Mouse (Mus musculus): ENCODE measurements around the gene Gpr156. TPM values are rescaled to one million over a fixed set of nuclear protein-coding genes. Genes with fewer than 3 reads are reported as not detected.
A peak's percentile ranks its signal among the peaks of the same experiment; 100 is the strongest.

The Gpr156 gene
- polyA plus RNA-seq (2014; fragmentation: Nextera tagmentation; extraction: Ambion mirVana), result 3.4 and 4.2 TPM in 2 replicates

GRCm38 (mm10) chr16:37916138-37916817 lies at the start of gene Gpr156:
Gene Gpr156, plus strand, starts transcription at chr16:37916496.
- Histone ChIP-seq H3K36me3 (ENCODE audit: control insufficient read depth, insufficient read depth, low read length) (no peaks in the 10 kb centered on the region), H3K27me3 (ENCODE audit: control insufficient read depth, insufficient read depth, low read length) (peaks cover 4% of the 10 kb centered on the region; the same call in 1 of the 2 replicates), H3K9me3 (ENCODE audit: control insufficient read depth, low read length) (no peaks in the 10 kb centered on the region), H3K4me3 (ENCODE audit: low read depth, low read length) (peak within 1 kb of the TSS; percentile 37), H3K27ac (ENCODE audit: low read depth, low read length) (no peak within 1 kb of the TSS), H3K4me2 (peak within 1 kb of the TSS; percentile 84), H3K4me1 (ENCODE audit: control insufficient read depth, insufficient read depth, low read length) (peaks cover 3% of the 10 kb centered on the region), H3K9ac (ENCODE audit: low read length) (peak within 1 kb of the TSS; percentile 69)
- 2% methylated on average over 53 of the region's 53 CpGs for WGBS
- DNase-seq (ENCODE audit: low spot score, missing footprints) (peak; percentile 96), ATAC-seq (ENCODE audit: low FRiP score) (peak; percentile 91)

- Histone ChIP-seq H3K4me2 (peak within 1 kb of the TSS; percentile 75), H3K4me3 (ENCODE audit: low read depth, low read length) (peak within 1 kb of the TSS; percentile 92), H3K36me3 (ENCODE audit: control insufficient read depth, insufficient read depth, low read length) (no peaks in the 10 kb centered on the region), H3K27ac (ENCODE audit: low read depth, low read length) (peak within 1 kb of the TSS; percentile 98), H3K4me1 (ENCODE audit: control insufficient read depth, insufficient read depth, low read length) (peaks cover 16% of the 10 kb centered on the region; the same call in 1 of the 2 replicates), H3K9me3 (ENCODE audit: control insufficient read depth, low read length) (no peaks in the 10 kb centered on the region), H3K9ac (ENCODE audit: low read length) (peak within 1 kb of the TSS; percentile 99), H3K27me3 (ENCODE audit: control insufficient read depth, insufficient read depth, low read length) (no peaks in the 10 kb centered on the region)
- DNase-seq (ENCODE audit: low spot score, missing footprints), result peak; percentile 97
- peak; percentile 93 for ATAC-seq (ENCODE audit: low FRiP score)
- WGBS, result under 1% methylated on average over 81 of the region's 86 CpGs
Measured at GRCm38 (mm10) chr16:37867791-37868505, 48.3 kb upstream of the Gpr156 start, which contains the start of gene Lrrc58. Gene Lrrc58, plus strand, starts transcription at chr16:37868389.

GRCm38 (mm10) chr16:37868506-37869469 lies 47.5 kb upstream of the Gpr156 start:
- no peaks in the 10 kb centered on the region for H3K27me3 ChIP-seq (ENCODE audit: control insufficient read depth, insufficient read depth, low read length)
- under 1% methylated on average over 81 of the region's 87 CpGs for WGBS
- H3K36me3 ChIP-seq (ENCODE audit: control insufficient read depth, insufficient read depth, low read length), result no peaks in the 10 kb centered on the region
- peak overlapping the region; percentile 75 for H3K4me2 ChIP-seq
- H3K4me1 ChIP-seq (ENCODE audit: control insufficient read depth, insufficient read depth, low read length), result peaks cover 16% of the 10 kb centered on the region; the same call in 1 of the 2 replicates
- DNase-seq (ENCODE audit: low spot score, missing footprints) (peak; percentile 98), ATAC-seq (ENCODE audit: low FRiP score) (peak; percentile 79)
- H3K27ac ChIP-seq (ENCODE audit: low read depth, low read length), result peak overlapping the region; percentile 98
- no peaks in the 10 kb centered on the region for H3K9me3 ChIP-seq (ENCODE audit: control insufficient read depth, low read length)
- peak overlapping the region; percentile 92 for H3K4me3 ChIP-seq (ENCODE audit: low read depth, low read length)
- H3K9ac ChIP-seq (ENCODE audit: low read length), result peak overlapping the region; percentile 99

GRCm38 (mm10) chr16:37869470-37870231 lies 46.6 kb upstream of the Gpr156 start:
- H3K9me3 ChIP-seq (ENCODE audit: control insufficient read depth, low read length), result no peaks in the 10 kb centered on the region
- peak overlapping the region; percentile 75 for H3K4me2 ChIP-seq
- H3K36me3 ChIP-seq (ENCODE audit: control insufficient read depth, insufficient read depth, low read length), result no peaks in the 10 kb centered on the region
- peaks cover 16% of the 10 kb centered on the region; the same call in 1 of the 2 replicates for H3K4me1 ChIP-seq (ENCODE audit: control insufficient read depth, insufficient read depth, low read length)
- peak overlapping the region; percentile 98 for H3K27ac ChIP-seq (ENCODE audit: low read depth, low read length)
- DNase-seq (ENCODE audit: low spot score, missing footprints) (peak; percentile 89), ATAC-seq (ENCODE audit: low FRiP score) (no peak)
- peak overlapping the region; percentile 92 for H3K4me3 ChIP-seq (ENCODE audit: low read depth, low read length)
- 42% methylated on average over 4 of the region's 4 CpGs for WGBS
- peak overlapping the region; percentile 99 for H3K9ac ChIP-seq (ENCODE audit: low read length)
- H3K27me3 ChIP-seq (ENCODE audit: control insufficient read depth, insufficient read depth, low read length), result no peaks in the 10 kb centered on the region

- Histone ChIP-seq H3K27ac (ENCODE audit: low read depth, low read length) (no peak overlapping the region), H3K36me3 (ENCODE audit: control insufficient read depth, insufficient read depth, low read length) (no peaks in the 10 kb centered on the region), H3K4me2 (no peak overlapping the region), H3K9ac (ENCODE audit: low read length) (no peak overlapping the region), H3K9me3 (ENCODE audit: control insufficient read depth, low read length) (no peaks in the 10 kb centered on the region), H3K4me1 (ENCODE audit: control insufficient read depth, insufficient read depth, low read length) (peaks cover 16% of the 10 kb centered on the region; the same call in 1 of the 2 replicates), H3K4me3 (ENCODE audit: low read depth, low read length) (no peak overlapping the region), H3K27me3 (ENCODE audit: control insufficient read depth, insufficient read depth, low read length) (no peaks in the 10 kb centered on the region)
- no peak for DNase-seq (ENCODE audit: low spot score, missing footprints)
- 97% methylated on average over 4 of the region's 4 CpGs for WGBS
- ATAC-seq (ENCODE audit: low FRiP score), result no peak
Measured at GRCm38 (mm10) chr16:37871112-37871715, 45.1 kb upstream of the Gpr156 start.

- Histone ChIP-seq H3K4me3 (ENCODE audit: low read depth, low read length) (no peak overlapping the region), H3K4me1 (ENCODE audit: control insufficient read depth, insufficient read depth, low read length) (peaks cover 9% of the 10 kb centered on the region; the same call in 1 of the 2 replicates), H3K9ac (ENCODE audit: low read length) (no peak overlapping the region), H3K36me3 (ENCODE audit: control insufficient read depth, insufficient read depth, low read length) (peaks cover 2% of the 10 kb centered on the region; the same call in 1 of the 2 replicates), H3K27ac (ENCODE audit: low read depth, low read length) (no peak overlapping the region), H3K9me3 (ENCODE audit: control insufficient read depth, low read length) (no peaks in the 10 kb centered on the region), H3K4me2 (no peak overlapping the region), H3K27me3 (ENCODE audit: control insufficient read depth, insufficient read depth, low read length) (no peaks in the 10 kb centered on the region)
- 83% methylated on average over 4 of the region's 4 CpGs for WGBS
- ATAC-seq (ENCODE audit: low FRiP score), result no peak
- DNase-seq (ENCODE audit: low spot score, missing footprints), result no peak
Measured at GRCm38 (mm10) chr16:37874501-37875235, 41.6 kb upstream of the Gpr156 start.

GRCm38 (mm10) chr16:37877406-37877805 lies 38.9 kb upstream of the Gpr156 start:
- 98% methylated on average over 3 of the region's 3 CpGs for WGBS
- ATAC-seq (ENCODE audit: low FRiP score) (no peak), DNase-seq (ENCODE audit: low spot score, missing footprints) (no peak)
- Histone ChIP-seq H3K27me3 (ENCODE audit: control insufficient read depth, insufficient read depth, low read length) (no peaks in the 10 kb centered on the region), H3K27ac (ENCODE audit: low read depth, low read length) (no peak overlapping the region), H3K4me2 (no peak overlapping the region), H3K36me3 (ENCODE audit: control insufficient read depth, insufficient read depth, low read length) (peaks cover 7% of the 10 kb centered on the region; the same call in 1 of the 2 replicates), H3K4me1 (ENCODE audit: control insufficient read depth, insufficient read depth, low read length) (no peaks in the 10 kb centered on the region), H3K9me3 (ENCODE audit: control insufficient read depth, low read length) (no peaks in the 10 kb centered on the region), H3K9ac (ENCODE audit: low read length) (no peak overlapping the region), H3K4me3 (ENCODE audit: low read depth, low read length) (no peak overlapping the region)
